9 mouse cellular contexts compared by ENCODE assay signal in the genomic region with DNA sequence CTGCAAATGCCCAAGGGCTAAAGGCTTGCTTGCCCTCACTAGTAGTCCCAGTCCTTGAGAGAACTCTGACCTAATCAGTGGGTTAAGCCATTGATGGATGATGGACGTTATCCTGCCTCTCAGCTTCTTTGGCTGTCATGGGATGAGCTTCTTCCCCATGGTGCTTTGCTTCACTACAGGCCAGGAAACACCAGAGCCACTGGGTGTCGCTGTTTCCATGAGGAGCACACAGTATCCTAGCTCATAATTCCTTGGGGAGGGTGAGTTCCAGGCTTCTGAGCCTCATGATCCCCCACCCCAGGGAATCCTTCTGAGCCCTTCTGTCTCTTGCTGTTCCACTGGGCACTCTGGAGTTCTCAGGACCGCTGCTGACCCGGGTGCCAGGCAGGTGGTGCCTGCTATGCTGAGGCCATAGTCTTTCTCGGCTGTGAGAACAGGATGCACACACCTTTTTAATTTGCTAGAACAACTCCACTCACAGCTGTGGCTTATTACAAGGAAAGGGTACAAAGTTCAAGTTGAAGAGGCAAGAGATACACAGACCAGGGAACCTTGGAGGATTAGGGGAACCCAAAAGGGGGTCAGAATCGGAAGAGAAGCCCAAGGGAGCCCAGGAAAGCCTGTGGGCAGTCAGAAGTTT. TPM values are rescaled to one million over a fixed set of nuclear protein-coding genes. Genes with fewer than 3 reads are reported as not detected.
DNase-seq lines count a peak whose midpoint lies in the region; ATAC-seq and TF ChIP-seq lines count a peak whose summit lies in the region.
"Had no signal": no experiment of that assay in that cellular context is flagged by ENCODE, and none has a peak within 500 bp of the region (broad histone marks: within the 10 kb centered on the region; RNA-seq: fewer than 3 reads in every experiment).

No protein-coding gene starts in this region.

- no peak overlapping the region for H3K9ac ChIP-seq in forebrain, postnatal 0 days

- no peaks in the 10 kb centered on the region for H3K36me3 ChIP-seq in forebrain, postnatal 0 days (ENCODE audit: insufficient read depth)

- H3K27me3 ChIP-seq in forebrain, postnatal 0 days (ENCODE audit: insufficient read depth, low read length): no peaks in the 10 kb centered on the region

- no peak overlapping the region for H3K4me2 ChIP-seq in forebrain, postnatal 0 days (ENCODE audit: low read depth)

- peak; percentile 79 for TF ChIP-seq CTCF in forebrain, postnatal 0 days (IDR thresholded peaks at IDR 0.05; ENCODE audit: low read depth)

- peak; percentile 83 for ATAC-seq in forebrain, postnatal 0 days
- no peak for ATAC-seq in megakaryocyte, adult 5-6 weeks (ENCODE audit: poor library complexity, severe bottlenecking)

- no peak overlapping the region for H3K4me3 ChIP-seq in forebrain, postnatal 0 days (ENCODE audit: low read depth, low read length)

- H3K27ac ChIP-seq in forebrain, postnatal 0 days (ENCODE audit: low read depth, low read length): no peak overlapping the region

- no peaks in the 10 kb centered on the region for H3K9me3 ChIP-seq in forebrain, postnatal 0 days (ENCODE audit: low read length)

- peak; percentile 69 for DNase-seq in urinary bladder, postnatal 14 days (ENCODE audit: low spot score)
- DNase-seq in urinary bladder, postnatal 10 days (ENCODE audit: low spot score): no peak
- peak; percentile 33 for DNase-seq in cerebellum, adult 11-12 months
- DNase-seq in forebrain, postnatal 0 days: peak; percentile 67
- peak; percentile 49 to 83 for DNase-seq in kidney, postnatal 36 days
- peak; percentile 57 to 70 for DNase-seq in lung, adult 18-20 months
- DNase-seq in right cerebral cortex, postnatal 10 days (ENCODE audit: low spot score in 2 of 2): peak; percentile 71 to 85

- no peaks in the 10 kb centered on the region for H3K4me1 ChIP-seq in forebrain, postnatal 0 days (ENCODE audit: insufficient read depth)

- 30% methylated on average over 6 of the region's 6 CpGs for WGBS in forebrain, postnatal 0 days

RNA-seq across cellular contexts. Expression of gene Agxt, which starts 6.2 kb away (rescaled TPM):
- total RNA-seq in forebrain, postnatal 0 days (2014; rRNA removed): not detected in 2 replicates
- not detected in 2 replicates for polyA plus RNA-seq in forebrain, postnatal 0 days (2015; fragmentation: Nextera tagmentation; extraction: Ambion mirVana)
- not detected in 2 replicates for total RNA-seq in megakaryocyte, adult 5-6 weeks (2015)
- total RNA-seq in megakaryocyte, adult 5-6 weeks (2017): not detected in 2 replicates

RNA-seq across cellular contexts. Expression of gene Kif1a, which starts 27.1 kb away (rescaled TPM):
- 409 and 465 TPM in 2 replicates for total RNA-seq in forebrain, postnatal 0 days (2014; rRNA removed)
- polyA plus RNA-seq in forebrain, postnatal 0 days (2015; fragmentation: Nextera tagmentation; extraction: Ambion mirVana): 381 and 564 TPM in 2 replicates
- total RNA-seq in megakaryocyte, adult 5-6 weeks (2015): not detected in 2 replicates
- not detected in 2 replicates for total RNA-seq in megakaryocyte, adult 5-6 weeks (2017)

RNA-seq across cellular contexts. Expression of gene 2310007B03Rik, which starts 31.9 kb away (rescaled TPM):
- 0.23 TPM in 1 of 2 replicates, not detected in the other for total RNA-seq in forebrain, postnatal 0 days (2014; rRNA removed)
- 0.14 and 0.25 TPM in 2 replicates for polyA plus RNA-seq in forebrain, postnatal 0 days (2015; fragmentation: Nextera tagmentation; extraction: Ambion mirVana)
- total RNA-seq in megakaryocyte, adult 5-6 weeks (2015): not detected in 2 replicates
- not detected in 2 replicates for total RNA-seq in megakaryocyte, adult 5-6 weeks (2017)
- total RNA-seq: gastrocnemius, postnatal 36 days had no signal

RNA-seq across cellular contexts. Expression of gene Crocc2, which starts 39.7 kb away (rescaled TPM):
- total RNA-seq in forebrain, postnatal 0 days (2014; rRNA removed): 1.9 and 2.7 TPM in 2 replicates
- 0.43 and 0.92 TPM in 2 replicates for polyA plus RNA-seq in forebrain, postnatal 0 days (2015; fragmentation: Nextera tagmentation; extraction: Ambion mirVana)
- not detected in 2 replicates for total RNA-seq in megakaryocyte, adult 5-6 weeks (2015)
- not detected in 2 replicates for total RNA-seq in megakaryocyte, adult 5-6 weeks (2017)
- total RNA-seq: gastrocnemius, postnatal 36 days had no signal

Comparison
In these comparisons a context has a peak if more than half of its experiments do, and no peak if none do; other contexts are left out.
1. RNA of gene Kif1a, which starts 27.1 kb away (total RNA-seq): 409 to 465 TPM in forebrain, postnatal 0 days; not detected in megakaryocyte, adult 5-6 weeks; every median in the first group is over 100 times any median in the second.